ENCODE assay signal across 8 mouse cellular contexts in the genomic region with DNA sequence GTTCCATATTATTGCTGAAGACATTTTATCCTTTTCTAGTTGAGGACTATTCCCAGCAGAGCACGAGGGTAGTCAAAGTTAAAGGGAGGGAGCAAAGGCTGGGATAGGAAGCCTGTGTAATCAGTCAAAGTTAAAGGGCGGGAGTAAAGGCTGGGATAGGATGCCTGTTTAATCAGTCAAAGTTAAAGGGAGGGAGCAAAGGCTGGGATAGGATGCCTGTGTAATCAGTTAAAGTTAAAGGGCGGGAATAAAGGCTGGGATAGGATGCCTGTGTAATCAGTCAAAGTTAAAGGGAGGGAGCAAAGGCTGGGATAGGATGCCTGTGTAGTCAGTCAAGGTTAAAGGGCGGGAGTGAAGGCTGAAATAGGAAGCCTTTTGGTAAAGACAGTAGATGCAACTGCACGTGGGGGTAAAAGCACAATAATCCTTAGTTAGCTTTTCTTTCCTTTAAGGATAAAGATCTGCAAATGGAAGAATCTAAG. TPM values are rescaled to one million over a fixed set of nuclear protein-coding genes. Genes with fewer than 3 reads are reported as not detected.
DNase-seq lines count a peak whose midpoint lies in the region; ATAC-seq lines count a peak whose summit lies in the region.

No protein-coding gene starts in this region.

- peak; percentile 15 to 25 for DNase-seq in urinary bladder, adult 18-20 months (ENCODE audit: low spot score in 2 of 2)
- DNase-seq in urinary bladder, adult 2 months (ENCODE audit: low spot score), result no peak
- peak; percentile 65 for DNase-seq in heart, adult 9 months (ENCODE audit: low spot score in 2 of 2)
- peak; percentile 76 to 77 for DNase-seq in kidney, adult 8-10 months

- H3K9ac ChIP-seq in embryonic facial prominence, embryonic 15.5 days, result no peak overlapping the region
- H3K9ac ChIP-seq in limb, embryonic 12.5 days (replicated peaks), result no peak overlapping the region
- H3K9ac ChIP-seq in midbrain, embryonic 13.5 days (replicated peaks), result no peak overlapping the region
- H3K9ac ChIP-seq in stomach, embryonic 15.5 days, result no peak overlapping the region

- no peaks in the 10 kb centered on the region for H3K27me3 ChIP-seq in embryonic facial prominence, embryonic 15.5 days
- no peaks in the 10 kb centered on the region for H3K27me3 ChIP-seq in limb, embryonic 12.5 days
- H3K27me3 ChIP-seq in midbrain, embryonic 13.5 days, result no peaks in the 10 kb centered on the region
- H3K27me3 ChIP-seq in stomach, embryonic 15.5 days (replicated peaks), result no peaks in the 10 kb centered on the region

- H3K4me2 ChIP-seq in embryonic facial prominence, embryonic 15.5 days (replicated peaks), result peak overlapping the region; percentile 24; the same call in 1 of the 2 replicates
- no peak overlapping the region for H3K4me2 ChIP-seq in limb, embryonic 12.5 days
- H3K4me2 ChIP-seq in midbrain, embryonic 13.5 days (replicated peaks), result no peak overlapping the region
- H3K4me2 ChIP-seq in stomach, embryonic 15.5 days, result 0 out of 2 replicates have a peak overlapping the region, but pooled peaks have one; percentile 20

- no peaks in the 10 kb centered on the region for H3K36me3 ChIP-seq in embryonic facial prominence, embryonic 15.5 days
- no peaks in the 10 kb centered on the region for H3K36me3 ChIP-seq in limb, embryonic 12.5 days
- H3K36me3 ChIP-seq in midbrain, embryonic 13.5 days, result no peaks in the 10 kb centered on the region
- H3K36me3 ChIP-seq in stomach, embryonic 15.5 days, result no peaks in the 10 kb centered on the region

- WGBS in embryonic facial prominence, embryonic 15.5 days, result 8% methylated on average over 5 of the region's 5 CpGs
- WGBS in limb, embryonic 12.5 days, result 17% methylated on average over 5 of the region's 5 CpGs
- WGBS in midbrain, embryonic 13.5 days, result 11% methylated on average over 5 of the region's 5 CpGs
- 7% methylated on average over 5 of the region's 5 CpGs for WGBS in stomach, embryonic 15.5 days

- ATAC-seq in embryonic facial prominence, embryonic 15.5 days (ENCODE audit: insufficient number of reproducible peaks, low FRiP score, low TSS enrichment, low read depth), result peak; percentile 94
- peak; percentile 86 for ATAC-seq in limb, embryonic 12.5 days (ENCODE audit: insufficient number of reproducible peaks, insufficient read depth, low FRiP score, low TSS enrichment, low read depth)
- ATAC-seq in midbrain, embryonic 13.5 days, result peak; percentile 98
- ATAC-seq in stomach, embryonic 15.5 days (ENCODE audit: insufficient read depth, low FRiP score, low read depth), result peak; percentile 95

- no peak overlapping the region for H3K4me3 ChIP-seq in embryonic facial prominence, embryonic 15.5 days (replicated peaks)
- H3K4me3 ChIP-seq in limb, embryonic 12.5 days (replicated peaks), result no peak overlapping the region
- no peak overlapping the region for H3K4me3 ChIP-seq in midbrain, embryonic 13.5 days (replicated peaks)
- no peak overlapping the region for H3K4me3 ChIP-seq in stomach, embryonic 15.5 days (replicated peaks)

- no peaks in the 10 kb centered on the region for H3K9me3 ChIP-seq in embryonic facial prominence, embryonic 15.5 days (replicated peaks)
- H3K9me3 ChIP-seq in limb, embryonic 12.5 days, result no peaks in the 10 kb centered on the region
- H3K9me3 ChIP-seq in midbrain, embryonic 13.5 days, result no peaks in the 10 kb centered on the region; the same call in 1 of the 2 replicates
- no peaks in the 10 kb centered on the region for H3K9me3 ChIP-seq in stomach, embryonic 15.5 days

- no peak overlapping the region for H3K27ac ChIP-seq in embryonic facial prominence, embryonic 15.5 days (replicated peaks)
- no peak overlapping the region for H3K27ac ChIP-seq in limb, embryonic 12.5 days
- H3K27ac ChIP-seq in midbrain, embryonic 13.5 days, result no peak overlapping the region
- H3K27ac ChIP-seq in stomach, embryonic 15.5 days, result no peak overlapping the region

- H3K4me1 ChIP-seq in embryonic facial prominence, embryonic 15.5 days, result peaks cover under 1% of the 10 kb centered on the region; the same call in 1 of the 2 replicates
- no peaks in the 10 kb centered on the region for H3K4me1 ChIP-seq in limb, embryonic 12.5 days (replicated peaks)
- H3K4me1 ChIP-seq in midbrain, embryonic 13.5 days (replicated peaks), result no peaks in the 10 kb centered on the region
- no peaks in the 10 kb centered on the region for H3K4me1 ChIP-seq in stomach, embryonic 15.5 days

RNA-seq across cellular contexts. Expression of gene Srbd1, which starts 5.9 kb away (rescaled TPM):
- polyA plus RNA-seq in urinary bladder, adult 2 months (2012; rRNA removed), result 5.9 and 7.7 TPM in 2 replicates
- polyA plus RNA-seq in embryonic facial prominence, embryonic 15.5 days (2015; fragmentation: Nextera tagmentation; extraction: Ambion mirVana), result 14.1 and 16.2 TPM in 2 replicates
- polyA plus RNA-seq in limb, embryonic 12.5 days (2016; fragmentation: Nextera tagmentation; extraction: Ambion mirVana), result 23.8 and 26.5 TPM in 2 replicates
- 17.7 and 18.8 TPM in 2 replicates for polyA plus RNA-seq in midbrain, embryonic 13.5 days (2015; fragmentation: Nextera tagmentation; extraction: Ambion mirVana)
- polyA plus RNA-seq in stomach, embryonic 15.5 days (2015; fragmentation: Nextera tagmentation; extraction: Ambion mirVana), result 13.2 and 13.3 TPM in 2 replicates

RNA-seq across cellular contexts. Expression of gene Prkce, which starts 16.7 kb away (rescaled TPM):
- 5.8 and 9.3 TPM in 2 replicates for polyA plus RNA-seq in urinary bladder, adult 2 months (2012; rRNA removed)
- 8.1 and 8.8 TPM in 2 replicates for polyA plus RNA-seq in embryonic facial prominence, embryonic 15.5 days (2015; fragmentation: Nextera tagmentation; extraction: Ambion mirVana)
- polyA plus RNA-seq in limb, embryonic 12.5 days (2016; fragmentation: Nextera tagmentation; extraction: Ambion mirVana), result 5.5 and 7.7 TPM in 2 replicates
- 9.7 and 11.8 TPM in 2 replicates for polyA plus RNA-seq in midbrain, embryonic 13.5 days (2015; fragmentation: Nextera tagmentation; extraction: Ambion mirVana)
- polyA plus RNA-seq in stomach, embryonic 15.5 days (2015; fragmentation: Nextera tagmentation; extraction: Ambion mirVana), result 6.3 and 6.5 TPM in 2 replicates

Comparison
In these comparisons a context has a peak if more than half of its experiments do, and no peak if none do; other contexts are left out.
1. H3K4me2 ChIP-seq: peak in embryonic facial prominence, embryonic 15.5 days (single experiment) and stomach, embryonic 15.5 days (single experiment); none in limb, embryonic 12.5 days (single experiment) and midbrain, embryonic 13.5 days (single experiment).
2. Peak in every context shown above with its lines, with median percentiles within 50 percentile points of each other: ATAC-seq.